In genomic region chr5:135025899-135026298, GRCm38 (mm10) we compare ENCODE assay signal across 10 mouse cellular contexts. TPM values are rescaled to one million over a fixed set of nuclear protein-coding genes. Genes with fewer than 3 reads are reported as not detected.
A peak's percentile ranks its signal among the peaks of the same experiment; 100 is the strongest.
DNase-seq lines count a peak whose midpoint lies in the region; ATAC-seq and TF ChIP-seq lines count a peak whose summit lies in the region.
"Had no signal": no experiment of that assay in that cellular context is flagged by ENCODE, and none has a peak within 500 bp of the region (broad histone marks: within the 10 kb centered on the region; RNA-seq: fewer than 3 reads in every experiment).

No protein-coding gene starts in this region.

- TF ChIP-seq CTCF in forebrain, postnatal 0 days (IDR thresholded peaks at IDR 0.05; ENCODE audit: low read depth): no peak

- no peaks in the 10 kb centered on the region for H3K27me3 ChIP-seq in forebrain, postnatal 0 days (ENCODE audit: insufficient read depth, low read length)
- no peaks in the 10 kb centered on the region for H3K27me3 ChIP-seq in forebrain, embryonic 14.5 days (replicated peaks; ENCODE audit: control insufficient read depth, insufficient read depth, low read length)
- no peaks in the 10 kb centered on the region for H3K27me3 ChIP-seq in stomach, embryonic 16.5 days (ENCODE audit: control insufficient read depth, insufficient read depth, low read length)

- H3K4me1 ChIP-seq in forebrain, postnatal 0 days (ENCODE audit: insufficient read depth): peaks cover 11% of the 10 kb centered on the region; the same call in 1 of the 2 replicates
- H3K4me1 ChIP-seq in forebrain, embryonic 14.5 days (ENCODE audit: control insufficient read depth, insufficient read depth, low read length): peaks cover 5% of the 10 kb centered on the region
- peaks cover 40% of the 10 kb centered on the region for H3K4me1 ChIP-seq in stomach, embryonic 16.5 days (ENCODE audit: control insufficient read depth, insufficient read depth, low read length)

- intact Hi-C loops in left cerebral cortex, postnatal 14 days (cut with DNase I): no loop called here

- no peaks in the 10 kb centered on the region for H3K9me3 ChIP-seq in forebrain, postnatal 0 days (ENCODE audit: low read length)
- no peaks in the 10 kb centered on the region for H3K9me3 ChIP-seq in forebrain, embryonic 14.5 days (replicated peaks; ENCODE audit: control insufficient read depth, low read length)
- no peaks in the 10 kb centered on the region for H3K9me3 ChIP-seq in stomach, embryonic 16.5 days (replicated peaks; ENCODE audit: control insufficient read depth, low read length)
- H3K9me3 ChIP-seq: liver, embryonic 15.5 days had no signal

- no peaks in the 10 kb centered on the region for H3K36me3 ChIP-seq in forebrain, postnatal 0 days (ENCODE audit: insufficient read depth)
- no peaks in the 10 kb centered on the region for H3K36me3 ChIP-seq in forebrain, embryonic 14.5 days (ENCODE audit: control insufficient read depth, insufficient read depth, low read length)
- no peaks in the 10 kb centered on the region for H3K36me3 ChIP-seq in stomach, embryonic 16.5 days (ENCODE audit: control insufficient read depth, insufficient read depth, low read length)
- H3K36me3 ChIP-seq: liver, embryonic 15.5 days had no signal

- DNase-seq in forebrain, postnatal 0 days: no peak
- no peak for DNase-seq in forebrain, embryonic 14.5 days (ENCODE audit: low spot score)
- peak; percentile 50 for DNase-seq in lung, postnatal 10 days
- DNase-seq in lung, postnatal 25 days (ENCODE audit: low spot score): no peak
- DNase-seq in left cerebral cortex, postnatal 14 days (ENCODE audit: low spot score in 2 of 2): peak; percentile 66 to 73
- DNase-seq in adrenal gland, postnatal 14 days: no peak
- no peak for DNase-seq in gastrocnemius, postnatal 25 days

- H3K9ac ChIP-seq in forebrain, postnatal 0 days: 0 out of 2 replicates have a peak overlapping the region, but pooled peaks have one; percentile 4
- no peak overlapping the region for H3K9ac ChIP-seq in forebrain, embryonic 14.5 days (ENCODE audit: low read length)
- peak overlapping the region; percentile 61 for H3K9ac ChIP-seq in stomach, embryonic 16.5 days (ENCODE audit: low read length)
- H3K9ac ChIP-seq: liver, embryonic 15.5 days had no signal

- no peak overlapping the region for H3K27ac ChIP-seq in forebrain, postnatal 0 days (ENCODE audit: low read depth, low read length)
- no peak overlapping the region for H3K27ac ChIP-seq in forebrain, embryonic 14.5 days (ENCODE audit: low read depth, low read length)
- no peak overlapping the region for H3K27ac ChIP-seq in stomach, embryonic 16.5 days (ENCODE audit: low read length)
- H3K27ac ChIP-seq: liver, embryonic 15.5 days had no signal

- H3K4me2 ChIP-seq in forebrain, postnatal 0 days (ENCODE audit: low read depth): no peak overlapping the region; the same call in 1 of the 2 replicates
- H3K4me2 ChIP-seq in forebrain, embryonic 14.5 days (ENCODE audit: low read length): no peak overlapping the region
- H3K4me2 ChIP-seq in stomach, embryonic 16.5 days (ENCODE audit: low read depth, low read length): peak overlapping the region; percentile 36
- H3K4me2 ChIP-seq: liver, embryonic 15.5 days had no signal

- no peak for ATAC-seq in forebrain, postnatal 0 days
- ATAC-seq in forebrain, embryonic 14.5 days: no peak
- ATAC-seq in stomach, embryonic 16.5 days (ENCODE audit: insufficient read depth, low FRiP score): no peak

- H3K4me3 ChIP-seq in forebrain, postnatal 0 days (ENCODE audit: low read depth, low read length): no peak overlapping the region
- no peak overlapping the region for H3K4me3 ChIP-seq in forebrain, embryonic 14.5 days (ENCODE audit: low read depth, low read length)
- peak overlapping the region; percentile 3; the same call in 1 of the 2 replicates for H3K4me3 ChIP-seq in stomach, embryonic 16.5 days (replicated peaks; ENCODE audit: low read length)
- H3K4me3 ChIP-seq: liver, embryonic 15.5 days had no signal

- 34% methylated on average over 7 of the region's 7 CpGs for WGBS in forebrain, postnatal 0 days
- WGBS in forebrain, embryonic 14.5 days: 38% methylated on average over 7 of the region's 7 CpGs
- 6% methylated on average over 7 of the region's 7 CpGs for WGBS in stomach, embryonic 16.5 days

RNA-seq across cellular contexts. Expression of gene Stx1a, which starts 2.6 kb away (rescaled TPM):
- total RNA-seq in forebrain, postnatal 0 days (2014; rRNA removed): 152 and 167 TPM in 2 replicates
- 143 and 171 TPM in 2 replicates for polyA plus RNA-seq in forebrain, postnatal 0 days (2015; fragmentation: Nextera tagmentation; extraction: Ambion mirVana)
- polyA plus RNA-seq in forebrain, embryonic 14.5 days (2014; fragmentation: Nextera tagmentation; extraction: Ambion mirVana): 57.0 and 78.5 TPM in 2 replicates
- total RNA-seq in left cerebral cortex, postnatal 14 days (2021): 100 to 1,000 TPM; 413 to 473 TPM
- polyA plus RNA-seq in stomach, embryonic 16.5 days (2015; fragmentation: Nextera tagmentation; extraction: Ambion mirVana): 12.5 and 14.0 TPM in 2 replicates
- total RNA-seq in adrenal gland, postnatal 14 days (2021): 5.9 and 10.9 TPM in 2 replicates
- total RNA-seq in gastrocnemius, postnatal 25 days (2021): 1 to 10 TPM in 1 of 2 experiments, under 1 TPM in 1; 0.69 to 1.5 TPM

RNA-seq across cellular contexts. Expression of gene Abhd11, which starts 16.9 kb away (rescaled TPM):
- 46.3 and 61.1 TPM in 2 replicates for total RNA-seq in forebrain, postnatal 0 days (2014; rRNA removed)
- 86.7 and 91.4 TPM in 2 replicates for polyA plus RNA-seq in forebrain, postnatal 0 days (2015; fragmentation: Nextera tagmentation; extraction: Ambion mirVana)
- polyA plus RNA-seq in forebrain, embryonic 14.5 days (2014; fragmentation: Nextera tagmentation; extraction: Ambion mirVana): 66.9 and 70.7 TPM in 2 replicates
- 10 to 100 TPM; 41.2 to 42.0 TPM for total RNA-seq in left cerebral cortex, postnatal 14 days (2021)
- 70.7 and 73.9 TPM in 2 replicates for polyA plus RNA-seq in stomach, embryonic 16.5 days (2015; fragmentation: Nextera tagmentation; extraction: Ambion mirVana)
- 66.7 and 68.5 TPM in 2 replicates for total RNA-seq in adrenal gland, postnatal 14 days (2021)
- total RNA-seq in gastrocnemius, postnatal 25 days (2021): 10 to 100 TPM; 57.1 to 58.5 TPM

RNA-seq across cellular contexts. Expression of gene Dnajc30, which starts 38.1 kb away (rescaled TPM):
- total RNA-seq in forebrain, postnatal 0 days (2014; rRNA removed): 11.8 and 14.6 TPM in 2 replicates
- 50.1 and 52.3 TPM in 2 replicates for polyA plus RNA-seq in forebrain, postnatal 0 days (2015; fragmentation: Nextera tagmentation; extraction: Ambion mirVana)
- polyA plus RNA-seq in forebrain, embryonic 14.5 days (2014; fragmentation: Nextera tagmentation; extraction: Ambion mirVana): 36.3 and 38.8 TPM in 2 replicates
- 10 to 100 TPM; 41.6 to 42.9 TPM for total RNA-seq in left cerebral cortex, postnatal 14 days (2021)
- polyA plus RNA-seq in stomach, embryonic 16.5 days (2015; fragmentation: Nextera tagmentation; extraction: Ambion mirVana): 32.6 and 33.3 TPM in 2 replicates
- 24.5 and 26.2 TPM in 2 replicates for total RNA-seq in adrenal gland, postnatal 14 days (2021)
- total RNA-seq in gastrocnemius, postnatal 25 days (2021): 10 to 100 TPM; 22.0 to 25.2 TPM

RNA-seq across cellular contexts. Expression of gene Bud23, which starts 38.9 kb away (rescaled TPM):
- 72.1 and 92.3 TPM in 2 replicates for total RNA-seq in forebrain, postnatal 0 days (2014; rRNA removed)
- polyA plus RNA-seq in forebrain, postnatal 0 days (2015; fragmentation: Nextera tagmentation; extraction: Ambion mirVana): 68.0 and 69.6 TPM in 2 replicates
- 89.1 and 92.7 TPM in 2 replicates for polyA plus RNA-seq in forebrain, embryonic 14.5 days (2014; fragmentation: Nextera tagmentation; extraction: Ambion mirVana)
- 10 to 100 TPM; 34.0 to 55.7 TPM for total RNA-seq in left cerebral cortex, postnatal 14 days (2021)
- 94.8 and 105 TPM in 2 replicates for polyA plus RNA-seq in stomach, embryonic 16.5 days (2015; fragmentation: Nextera tagmentation; extraction: Ambion mirVana)
- 45.6 and 51.3 TPM in 2 replicates for total RNA-seq in adrenal gland, postnatal 14 days (2021)
- total RNA-seq in gastrocnemius, postnatal 25 days (2021): 10 to 100 TPM; 21.7 to 27.4 TPM

RNA-seq across cellular contexts. Expression of gene Cldn3, which starts 39.9 kb away (rescaled TPM):
- 5.5 and 8.8 TPM in 2 replicates for total RNA-seq in forebrain, postnatal 0 days (2014; rRNA removed)
- polyA plus RNA-seq in forebrain, postnatal 0 days (2015; fragmentation: Nextera tagmentation; extraction: Ambion mirVana): 10.6 and 10.9 TPM in 2 replicates
- polyA plus RNA-seq in forebrain, embryonic 14.5 days (2014; fragmentation: Nextera tagmentation; extraction: Ambion mirVana): 5.9 and 9.0 TPM in 2 replicates
- total RNA-seq in left cerebral cortex, postnatal 14 days (2021): 1 to 10 TPM in 1 of 2 experiments, under 1 TPM in 1; 0.37 to 1.7 TPM
- 83.9 and 89.2 TPM in 2 replicates for polyA plus RNA-seq in stomach, embryonic 16.5 days (2015; fragmentation: Nextera tagmentation; extraction: Ambion mirVana)
- total RNA-seq in adrenal gland, postnatal 14 days (2021): 0.90 and 9.0 TPM in 2 replicates
- under 1 TPM in 1 of 2 experiments, not detected in 1; 0.21 TPM for total RNA-seq in gastrocnemius, postnatal 25 days (2021)
- total RNA-seq: CH12.LX had no signal

Comparison
In these comparisons a context has a peak if more than half of its experiments do, and no peak if none do; other contexts are left out.
1. DNase-seq: peak in lung, postnatal 10 days (single experiment) and left cerebral cortex, postnatal 14 days (2 of 2); none in forebrain, postnatal 0 days (single experiment), forebrain, embryonic 14.5 days (single experiment), lung, postnatal 25 days (single experiment), adrenal gland, postnatal 14 days (single experiment) and gastrocnemius, postnatal 25 days (single experiment).
2. RNA of gene Stx1a, which starts 2.6 kb away (total RNA-seq): 413 to 473 TPM in left cerebral cortex, postnatal 14 days and 152 to 167 TPM in forebrain, postnatal 0 days; 5.9 to 10.9 TPM in adrenal gland, postnatal 14 days and 0.69 to 1.5 TPM in gastrocnemius, postnatal 25 days; every median in the first group is over 10 times any median in the second.